Mouse (Mus musculus): ENCODE data around the gene Gga1.

DNA sequence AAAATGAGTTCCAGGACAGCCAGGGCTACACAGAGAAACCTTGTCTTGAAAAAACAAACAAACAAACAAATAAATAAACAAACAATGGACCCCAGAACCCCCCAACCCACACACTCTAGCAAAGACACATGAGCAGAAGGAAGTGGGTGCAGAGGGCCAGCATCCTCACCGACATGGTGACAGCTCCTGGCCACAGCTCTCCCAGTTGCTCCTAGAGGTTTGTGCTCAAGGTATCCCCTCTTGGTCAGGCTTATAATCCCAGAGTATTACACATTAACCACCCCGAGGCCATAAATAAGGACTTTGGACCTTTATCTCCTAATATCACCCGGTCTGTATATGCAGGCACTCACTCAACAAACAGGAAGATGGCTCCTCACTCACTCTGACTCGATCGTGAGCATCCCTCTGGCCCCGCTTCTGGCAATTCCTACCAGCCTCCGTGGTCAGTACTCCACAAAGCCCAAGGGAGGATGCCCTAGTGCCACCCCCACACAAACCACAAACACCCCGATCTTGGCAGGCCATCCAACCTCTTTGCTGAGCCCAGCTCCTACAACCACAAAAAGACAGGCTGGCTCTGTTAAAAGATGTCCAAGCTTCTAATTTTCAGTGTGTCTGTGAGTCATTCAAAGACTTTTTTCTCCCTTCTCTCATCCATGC lies 21.6 kb upstream of the Gga1 start, which contains the start of gene Lgals2:
- no peak for TF ChIP-seq CTCF (IDR thresholded peaks at IDR 0.05; ENCODE audit: low read depth)
- TF ChIP-seq EP300 (IDR thresholded peaks at IDR 0.05; ENCODE audit: low read depth), result no peak
